Mouse (Mus musculus): Measurements from ENCODE around the gene Slc7a7. TPM values are rescaled to one million over a fixed set of nuclear protein-coding genes. Genes with fewer than 3 reads are reported as not detected.
A peak's percentile ranks its signal among the peaks of the same experiment; 100 is the strongest.
"Not testable (repeated sequence)": the region's sequence is repeated elsewhere in the genome, so short reads cannot be mapped to it uniquely, and the experiment has no call there.

Slc7a7 gene
- total RNA-seq, 2 experiments from 2014 or later: 15.9 to 19.3 TPM

DNA sequence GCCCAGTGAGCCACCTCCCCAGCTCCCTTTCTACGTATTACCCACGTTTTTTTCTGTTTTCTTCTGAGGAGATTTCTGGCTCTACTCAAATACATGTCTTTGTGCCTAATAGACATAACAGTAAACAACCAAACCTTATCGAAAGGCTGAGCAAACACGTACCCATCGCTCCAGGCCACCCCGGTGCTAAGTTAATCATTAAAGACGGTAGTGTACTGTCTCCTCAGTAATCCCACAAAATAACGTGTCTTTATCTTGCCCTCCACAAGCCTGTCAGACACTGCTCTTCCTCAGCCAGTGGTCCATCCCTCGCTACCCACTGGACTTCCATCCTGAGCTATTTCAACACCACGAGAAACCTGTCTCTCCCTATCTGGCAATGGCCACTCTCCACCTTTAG is 35.8 kb downstream of the Slc7a7 start:
- ATAC-seq (ENCODE audit: poor library complexity, severe bottlenecking): no peak

DNA sequence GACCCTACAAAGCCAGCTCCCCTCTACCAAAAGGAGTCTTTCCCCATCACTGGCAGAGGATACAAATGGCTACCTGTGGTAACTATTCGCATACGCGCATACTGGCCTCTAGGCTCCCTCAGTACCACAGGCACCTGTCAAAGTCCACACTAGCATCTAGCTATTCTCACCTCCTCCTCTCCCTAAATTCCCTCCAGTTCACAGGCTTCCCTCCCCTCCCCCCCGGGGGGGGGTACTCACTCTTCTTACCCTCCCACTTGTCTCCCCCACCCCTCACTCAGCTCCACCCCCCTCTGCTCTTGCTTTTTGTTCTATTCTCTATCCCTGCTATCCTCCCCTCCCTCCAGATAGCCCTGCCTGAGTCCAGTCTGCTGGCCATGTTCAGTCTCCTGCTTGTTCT is 37.0 kb downstream of the Slc7a7 start:
- no peak for ATAC-seq (ENCODE audit: poor library complexity, severe bottlenecking)

GRCm38 (mm10) chr14:54379571-54379970 is 38.0 kb downstream of the Slc7a7 start:
- no peak for ATAC-seq (ENCODE audit: poor library complexity, severe bottlenecking)

DNA sequence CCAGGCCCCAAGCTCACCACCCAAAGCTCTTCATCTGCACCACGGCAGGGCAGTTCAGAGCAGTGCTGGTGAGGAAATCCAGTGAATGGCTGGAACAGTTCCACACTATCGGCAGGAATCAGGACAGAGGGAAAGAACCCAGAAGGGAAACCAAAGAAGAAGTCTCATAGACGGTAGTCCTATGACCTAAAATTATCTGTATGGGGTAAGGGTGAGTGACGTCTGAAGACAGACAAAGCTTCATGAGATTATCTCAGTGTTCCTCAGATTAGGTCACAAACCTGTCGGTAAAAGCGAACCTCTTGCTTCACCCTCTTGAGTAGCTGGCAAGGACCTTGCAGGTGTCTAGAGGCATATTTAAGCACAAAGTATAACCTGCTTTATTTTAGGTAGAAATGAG is 40.4 kb downstream of the Slc7a7 start:
- no peak for ATAC-seq (ENCODE audit: poor library complexity, severe bottlenecking)

GRCm38 (mm10) chr14:54375916-54376315 is 41.7 kb downstream of the Slc7a7 start:
- peak; percentile 86 for ATAC-seq (ENCODE audit: poor library complexity, severe bottlenecking)

DNA sequence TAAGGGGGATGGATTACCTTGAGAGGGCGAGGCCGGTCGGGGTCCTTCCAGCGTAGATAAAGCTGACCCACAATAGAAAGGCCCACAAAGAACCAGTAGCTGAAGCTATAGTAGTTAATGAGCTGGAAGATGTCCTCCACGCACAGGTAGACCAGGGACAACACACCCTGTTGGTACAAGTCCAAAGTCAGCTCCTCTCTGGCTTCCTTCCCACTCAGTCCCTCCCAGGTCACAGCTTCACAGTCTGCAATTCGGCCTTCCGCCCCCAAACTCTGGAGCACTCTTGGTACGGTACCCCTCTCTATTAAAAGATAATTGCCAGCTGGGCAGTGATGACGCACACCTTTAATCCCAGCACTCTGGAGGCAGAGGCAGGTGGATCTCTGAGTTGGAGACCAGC is 44.7 kb downstream of the Slc7a7 start:
- no peak for ATAC-seq (ENCODE audit: poor library complexity, severe bottlenecking)

DNA sequence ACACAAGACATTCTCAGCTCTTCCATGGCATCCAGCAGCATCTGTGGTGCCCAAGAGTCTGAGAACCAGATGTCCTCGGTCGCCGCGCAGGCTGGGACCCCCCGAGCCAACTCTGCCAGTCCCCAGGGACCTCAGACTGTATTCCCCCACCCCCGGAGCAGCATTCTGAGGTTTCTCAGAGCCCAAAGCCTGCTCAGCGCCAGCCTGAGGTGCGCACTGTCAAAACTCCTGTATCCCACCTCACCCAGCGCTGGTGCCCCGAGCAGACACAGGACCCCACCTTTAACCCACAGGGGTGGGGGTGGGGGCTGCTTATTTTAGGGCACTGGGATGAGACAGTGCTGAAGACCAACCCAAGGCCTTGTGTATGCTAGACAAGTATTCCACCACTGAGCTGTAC is 46.1 kb downstream of the Slc7a7 start:
- ATAC-seq (ENCODE audit: poor library complexity, severe bottlenecking): no peak

DNA sequence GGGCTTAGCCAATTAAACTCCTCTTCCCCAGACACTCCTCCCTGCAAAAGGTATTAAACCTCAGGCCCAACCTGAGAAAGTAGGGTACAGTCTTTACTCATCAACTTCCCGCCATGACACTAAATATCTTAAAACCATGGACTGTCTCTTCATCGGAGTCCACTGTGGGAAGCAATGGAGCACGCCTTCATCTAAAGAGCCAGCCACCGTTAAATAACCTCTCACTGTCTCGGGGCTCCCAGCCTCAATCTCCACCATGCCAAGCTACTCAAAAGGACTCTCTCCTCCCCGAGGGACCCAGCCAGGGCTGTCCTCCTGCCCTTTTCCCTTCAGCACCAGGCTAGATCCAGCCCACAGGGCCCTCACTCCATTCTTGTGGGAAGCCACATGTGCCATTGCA is 47.0 kb downstream of the Slc7a7 start:
- no peak for ATAC-seq (ENCODE audit: poor library complexity, severe bottlenecking)

GRCm38 (mm10) chr14:54369372-54369771 is 48.2 kb downstream of the Slc7a7 start:
- no peak for ATAC-seq (ENCODE audit: poor library complexity, severe bottlenecking)

- no peak for ATAC-seq (ENCODE audit: poor library complexity, severe bottlenecking)
These were observed 50.0 kb downstream of the Slc7a7 start for GRCm38 (mm10) chr14:54367429-54368060.

GRCm38 (mm10) chr14:54366581-54366980 is 51.0 kb downstream of the Slc7a7 start:
- ATAC-seq (ENCODE audit: poor library complexity, severe bottlenecking): no peak

- no peak for ATAC-seq (ENCODE audit: poor library complexity, severe bottlenecking)
These were observed 52.4 kb downstream of the Slc7a7 start for GRCm38 (mm10) chr14:54365026-54365645.

DNA sequence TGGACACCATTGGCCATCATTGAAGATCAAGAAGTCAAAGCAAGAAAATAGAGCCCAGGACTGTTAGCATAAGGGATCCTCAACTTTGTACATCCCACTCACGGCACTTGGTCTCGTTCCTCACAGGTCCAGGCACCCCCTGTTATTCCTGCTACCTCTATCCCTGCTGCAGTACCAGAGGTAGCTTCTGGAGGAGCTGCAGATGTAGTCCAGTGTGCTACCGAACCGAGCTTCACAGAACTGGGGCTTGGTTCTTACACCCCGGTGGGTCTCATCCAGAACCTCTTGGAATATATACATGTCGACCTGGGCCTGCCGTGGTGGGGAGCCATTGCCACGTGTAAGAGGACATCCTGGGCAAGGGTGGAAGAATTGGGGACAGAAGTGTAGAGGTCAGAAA is 54.4 kb downstream of the Slc7a7 start:
- ATAC-seq (ENCODE audit: poor library complexity, severe bottlenecking): no peak

- peak; percentile 97 for ATAC-seq (ENCODE audit: poor library complexity, severe bottlenecking)
These were observed 56.8 kb downstream of the Slc7a7 start, which contains the start of gene Oxa1l for GRCm38 (mm10) chr14:54360577-54361340. TSS of gene Oxa1l (plus strand) at chr14:54360834.

- ATAC-seq (ENCODE audit: poor library complexity, severe bottlenecking): no peak
These were observed 63.2 kb downstream of the Slc7a7 start for GRCm38 (mm10) chr14:54354406-54354805.

DNA sequence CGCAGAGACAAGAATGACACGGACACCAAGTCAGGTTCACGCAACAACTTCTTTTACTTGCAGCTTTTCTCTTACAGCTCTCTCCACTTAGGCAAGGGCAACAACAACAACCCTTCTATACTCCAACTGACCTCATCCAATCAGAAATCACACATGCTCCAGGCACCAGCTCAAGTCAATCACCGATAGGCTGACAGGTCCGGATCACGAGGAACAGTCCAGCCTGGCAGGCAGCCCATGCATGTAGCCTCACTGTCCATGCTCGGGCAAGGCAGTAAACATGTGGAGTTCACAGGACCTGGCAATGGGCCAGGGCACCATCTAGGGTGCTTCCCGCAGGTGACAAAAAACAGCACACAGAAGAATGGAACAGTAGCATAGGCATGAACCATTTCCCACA is 65.3 kb downstream of the Slc7a7 start:
- no peak for ATAC-seq (ENCODE audit: poor library complexity, severe bottlenecking)

DNA sequence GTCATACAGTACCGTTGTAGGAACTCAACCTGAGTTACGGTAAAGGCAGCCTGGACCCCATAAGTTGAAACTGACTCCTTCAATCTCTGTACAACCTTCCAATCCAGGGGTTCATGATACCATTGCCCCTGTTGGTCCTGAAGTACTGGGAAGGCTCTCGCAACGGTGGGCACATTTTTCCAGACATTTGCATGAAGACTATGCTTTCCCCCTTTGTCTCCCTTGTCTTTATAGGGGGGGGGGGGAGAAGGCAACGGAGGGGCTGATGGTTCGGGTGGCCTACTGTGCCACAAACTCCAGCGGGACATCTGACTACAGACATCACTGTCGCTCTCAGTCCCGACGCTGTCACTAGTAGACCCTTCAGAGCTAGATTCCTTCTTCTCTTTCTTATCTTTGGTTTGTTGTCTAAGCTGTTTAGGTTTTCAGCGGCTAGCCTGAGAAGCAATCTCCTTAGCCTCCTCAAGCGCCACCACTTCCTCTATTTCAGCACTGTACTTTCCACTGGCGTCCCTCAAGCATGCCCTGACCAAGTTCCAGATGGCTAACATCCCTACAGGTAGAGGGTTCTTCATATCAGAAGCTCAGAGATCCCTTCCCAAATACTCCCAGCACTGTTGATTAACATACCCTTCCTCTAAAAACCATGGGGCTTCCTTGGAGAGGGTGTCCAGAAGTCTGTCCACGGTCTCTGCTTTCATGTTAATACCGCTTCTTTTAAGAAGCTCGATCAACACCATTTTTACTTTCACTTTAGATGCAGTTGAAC is 66.6 kb downstream of the Slc7a7 start:
- ATAC-seq (ENCODE audit: poor library complexity, severe bottlenecking): not testable (repeated sequence)

DNA sequence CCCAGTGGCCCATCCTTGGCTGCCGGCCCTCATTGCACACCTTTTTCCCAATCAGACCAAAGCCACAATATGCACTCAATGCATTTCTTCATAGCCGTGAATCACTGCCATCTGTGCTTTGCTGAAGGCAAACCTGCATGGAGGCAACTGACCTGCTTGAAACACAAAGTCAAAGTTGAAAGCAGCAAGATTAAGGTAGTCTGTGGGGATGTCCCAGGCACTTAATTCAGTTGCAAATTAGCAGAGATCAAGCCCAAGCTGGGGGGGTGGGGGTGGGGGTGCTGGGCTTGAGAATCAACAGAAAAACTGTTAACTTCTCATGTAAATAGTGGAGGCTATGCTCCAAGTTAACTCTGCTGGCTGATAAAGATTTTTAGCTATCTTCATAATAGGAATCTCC is 75.8 kb downstream of the Slc7a7 start:
- not testable (repeated sequence) for ATAC-seq (ENCODE audit: poor library complexity, severe bottlenecking)

- no peak for ATAC-seq (ENCODE audit: poor library complexity, severe bottlenecking)
These were observed 76.7 kb downstream of the Slc7a7 start for GRCm38 (mm10) chr14:54340836-54341235.

- no peak for ATAC-seq (ENCODE audit: poor library complexity, severe bottlenecking)
These were observed 84.0 kb downstream of the Slc7a7 start for GRCm38 (mm10) chr14:54333452-54334189.

Data from megakaryocyte, adult 5-6 weeks (primary cell).